Mouse (Mus musculus): Measurements from ENCODE around the gene Lmx1b. TPM values are rescaled to one million over a fixed set of nuclear protein-coding genes. Genes with fewer than 3 reads are reported as not detected.
A peak's percentile ranks its signal among the peaks of the same experiment; 100 is the strongest.

Gene Lmx1b
- polyA plus RNA-seq, 1 experiment from 2014 or later, result 1.6 TPM

GRCm38 (mm10) chr2:33544781-33545566, 95.3 kb downstream of the Lmx1b start:
- ATAC-seq (ENCODE audit: insufficient read depth, low FRiP score, low TSS enrichment) (no peak), DNase-seq (ENCODE audit: low spot score) (no peak)
- peak overlapping the region; percentile 44 for H3K9ac ChIP-seq (ENCODE audit: low read length)
- peak overlapping the region; percentile 51 for H3K4me3 ChIP-seq (ENCODE audit: low read depth, low read length)
- H3K4me2 ChIP-seq (ENCODE audit: low read depth), result peak overlapping the region; percentile 89
- peaks cover 22% of the 10 kb centered on the region for H3K27me3 ChIP-seq (ENCODE audit: control insufficient read depth, insufficient read depth, low read length)
- H3K36me3 ChIP-seq (ENCODE audit: control insufficient read depth, insufficient read depth, low read length), result no peaks in the 10 kb centered on the region
- H3K9me3 ChIP-seq (ENCODE audit: control insufficient read depth, low read length), result no peaks in the 10 kb centered on the region
- no peak overlapping the region for H3K27ac ChIP-seq (ENCODE audit: low read depth, low read length)
- H3K4me1 ChIP-seq (ENCODE audit: control insufficient read depth, insufficient read depth, low read length), result peaks cover 15% of the 10 kb centered on the region
- WGBS, result 18% methylated on average over 16 of the region's 16 CpGs

DNA sequence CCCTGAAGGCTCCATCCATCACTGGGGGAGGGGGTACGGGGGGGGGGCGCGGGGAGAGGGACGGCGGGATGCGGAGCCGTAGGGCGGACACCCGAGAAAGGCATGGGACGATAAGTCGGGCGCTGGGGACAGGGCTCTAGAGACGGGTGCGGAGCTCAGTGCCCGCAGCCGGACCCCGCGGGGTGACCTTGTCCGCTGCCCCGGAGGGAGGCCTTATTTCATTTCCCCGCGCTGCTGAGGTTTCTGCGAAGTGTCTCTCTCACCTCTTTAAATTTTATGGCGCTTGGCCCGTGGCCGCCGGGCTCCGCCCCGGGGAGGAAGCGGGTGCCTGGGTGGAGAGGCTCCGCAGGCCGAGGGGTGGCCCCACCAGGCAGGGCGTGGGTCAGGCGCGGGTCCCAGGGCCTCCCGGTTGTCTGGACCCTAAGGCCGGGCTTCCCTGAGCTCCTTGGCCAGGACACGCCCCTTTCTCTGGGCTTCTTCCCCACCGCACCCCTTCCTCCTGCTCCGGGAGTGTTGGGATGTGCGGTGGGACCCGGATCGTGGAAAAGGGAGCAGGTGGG, 96.0 kb downstream of the Lmx1b start:
- Histone ChIP-seq H3K27ac (ENCODE audit: low read depth, low read length) (peak overlapping the region; percentile 56; the same call in 1 of the 2 replicates), H3K4me1 (ENCODE audit: control insufficient read depth, insufficient read depth, low read length) (peaks cover 15% of the 10 kb centered on the region), H3K36me3 (ENCODE audit: control insufficient read depth, insufficient read depth, low read length) (no peaks in the 10 kb centered on the region), H3K4me2 (ENCODE audit: low read depth) (peak overlapping the region; percentile 89), H3K9ac (ENCODE audit: low read length) (peak overlapping the region; percentile 44), H3K27me3 (ENCODE audit: control insufficient read depth, insufficient read depth, low read length) (peaks cover 22% of the 10 kb centered on the region), H3K4me3 (ENCODE audit: low read depth, low read length) (peak overlapping the region; percentile 51), H3K9me3 (ENCODE audit: control insufficient read depth, low read length) (no peaks in the 10 kb centered on the region)
- DNase-seq (ENCODE audit: low spot score) (peak; percentile 24), ATAC-seq (ENCODE audit: insufficient read depth, low FRiP score, low TSS enrichment) (peak; percentile 31; the same call in 1 of the 2 replicates)
- whole genome bisulfite sequencing, result under 1% methylated on average over 40 of the region's 43 CpGs

DNA sequence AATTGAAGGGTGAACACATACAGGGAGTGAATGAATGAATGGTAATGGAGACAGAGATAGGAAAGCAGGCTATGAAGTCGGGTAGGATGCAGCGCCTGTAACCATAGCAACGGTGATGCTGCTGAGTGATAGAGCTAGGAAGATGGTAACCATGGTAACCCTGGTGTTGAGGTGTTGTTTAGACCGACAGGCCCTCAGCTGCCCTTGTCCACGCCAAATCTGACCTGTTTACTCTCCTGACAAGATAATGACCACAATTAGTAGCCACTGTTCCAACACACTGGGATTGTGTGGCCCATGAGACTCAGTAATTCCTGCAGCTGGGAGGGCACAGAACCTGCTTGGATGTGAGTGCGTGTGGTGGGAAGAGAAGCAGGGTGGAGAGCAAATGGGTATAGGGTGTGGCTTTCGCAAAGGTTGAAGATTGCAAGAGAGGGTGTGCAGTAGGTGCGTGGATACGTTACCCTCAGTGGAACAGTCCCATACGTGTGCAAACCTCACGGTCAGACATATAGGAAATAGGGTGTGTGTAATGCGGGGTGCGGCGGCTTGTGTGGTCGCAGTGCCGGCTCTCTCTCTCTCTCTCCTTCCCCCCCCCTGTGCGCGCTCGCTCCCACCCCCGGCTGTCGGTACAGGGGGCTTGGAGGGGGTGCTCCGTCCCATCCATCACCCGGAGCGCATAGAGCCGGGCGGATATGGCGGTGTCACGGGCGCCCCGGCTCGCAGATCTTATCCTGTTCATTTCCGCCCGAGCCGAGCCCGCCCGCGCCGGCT, 96.7 kb downstream of the Lmx1b start:
- Histone ChIP-seq H3K4me3 (ENCODE audit: low read depth, low read length) (peak overlapping the region; percentile 51), H3K9me3 (ENCODE audit: control insufficient read depth, low read length) (no peaks in the 10 kb centered on the region), H3K27ac (ENCODE audit: low read depth, low read length) (peak overlapping the region; percentile 56; the same call in 1 of the 2 replicates), H3K4me1 (ENCODE audit: control insufficient read depth, insufficient read depth, low read length) (peaks cover 15% of the 10 kb centered on the region), H3K9ac (ENCODE audit: low read length) (peak overlapping the region; percentile 44), H3K4me2 (ENCODE audit: low read depth) (peak overlapping the region; percentile 89), H3K27me3 (ENCODE audit: control insufficient read depth, insufficient read depth, low read length) (peaks cover 22% of the 10 kb centered on the region), H3K36me3 (ENCODE audit: control insufficient read depth, insufficient read depth, low read length) (no peaks in the 10 kb centered on the region)
- ATAC-seq (ENCODE audit: insufficient read depth, low FRiP score, low TSS enrichment), result peak; percentile 78
- 2% methylated on average over 36 of the region's 38 CpGs for WGBS
- peak; percentile 77 for DNase-seq (ENCODE audit: low spot score)

- peaks cover 15% of the 10 kb centered on the region for H3K4me1 ChIP-seq (ENCODE audit: control insufficient read depth, insufficient read depth, low read length)
- no peaks in the 10 kb centered on the region for H3K36me3 ChIP-seq (ENCODE audit: control insufficient read depth, insufficient read depth, low read length)
- ATAC-seq (ENCODE audit: insufficient read depth, low FRiP score, low TSS enrichment) (no peak), DNase-seq (ENCODE audit: low spot score) (peak; percentile 70)
- H3K9me3 ChIP-seq (ENCODE audit: control insufficient read depth, low read length), result no peaks in the 10 kb centered on the region
- H3K4me3 ChIP-seq (ENCODE audit: low read depth, low read length), result no peak overlapping the region; the same call in 1 of the 2 replicates
- no peak overlapping the region for H3K9ac ChIP-seq (ENCODE audit: low read length)
- peaks cover 22% of the 10 kb centered on the region for H3K27me3 ChIP-seq (ENCODE audit: control insufficient read depth, insufficient read depth, low read length)
- peak overlapping the region; percentile 89 for H3K4me2 ChIP-seq (ENCODE audit: low read depth)
- H3K27ac ChIP-seq (ENCODE audit: low read depth, low read length), result no peak overlapping the region
- 5% methylated on average over 11 of the region's 11 CpGs for WGBS
Measured at GRCm38 (mm10) chr2:33542696-33543428, 97.4 kb downstream of the Lmx1b start.

- Histone ChIP-seq H3K9me3 (ENCODE audit: control insufficient read depth, low read length) (peaks cover 4% of the 10 kb centered on the region; the same call in 1 of the 2 replicates), H3K27me3 (ENCODE audit: control insufficient read depth, insufficient read depth, low read length) (no peaks in the 10 kb centered on the region), H3K36me3 (ENCODE audit: control insufficient read depth, insufficient read depth, low read length) (no peaks in the 10 kb centered on the region), H3K4me1 (ENCODE audit: control insufficient read depth, insufficient read depth, low read length) (no peaks in the 10 kb centered on the region), H3K4me3 (ENCODE audit: low read depth, low read length) (no peak overlapping the region), H3K4me2 (ENCODE audit: low read depth) (no peak overlapping the region), H3K9ac (ENCODE audit: low read length) (no peak overlapping the region), H3K27ac (ENCODE audit: low read depth, low read length) (no peak overlapping the region)
- 78% methylated on average over 5 of the region's 5 CpGs for WGBS
- ATAC-seq (ENCODE audit: insufficient read depth, low FRiP score, low TSS enrichment) (no peak), DNase-seq (ENCODE audit: low spot score) (no peak)
Measured at GRCm38 (mm10) chr2:33525274-33526055, 114.8 kb downstream of the Lmx1b start.

- Histone ChIP-seq H3K27ac (ENCODE audit: low read depth, low read length) (no peak overlapping the region), H3K27me3 (ENCODE audit: control insufficient read depth, insufficient read depth, low read length) (no peaks in the 10 kb centered on the region), H3K9me3 (ENCODE audit: control insufficient read depth, low read length) (no peaks in the 10 kb centered on the region), H3K36me3 (ENCODE audit: control insufficient read depth, insufficient read depth, low read length) (no peaks in the 10 kb centered on the region), H3K4me2 (ENCODE audit: low read depth) (no peak overlapping the region), H3K4me3 (ENCODE audit: low read depth, low read length) (no peak overlapping the region), H3K4me1 (ENCODE audit: control insufficient read depth, insufficient read depth, low read length) (0 out of 2 replicates have a peak, but pooled peaks cover 3% of the 10 kb centered on the region), H3K9ac (ENCODE audit: low read length) (no peak overlapping the region; the same call in 1 of the 2 replicates)
- 48% methylated on average over 19 of the region's 19 CpGs for WGBS
- no peak for ATAC-seq (ENCODE audit: insufficient read depth, low FRiP score, low TSS enrichment)
- no peak for DNase-seq (ENCODE audit: low spot score)
Measured at GRCm38 (mm10) chr2:33515856-33516255, 124.5 kb downstream of the Lmx1b start.

- Histone ChIP-seq H3K27ac (ENCODE audit: low read depth, low read length) (no peak overlapping the region), H3K9me3 (ENCODE audit: control insufficient read depth, low read length) (no peaks in the 10 kb centered on the region), H3K27me3 (ENCODE audit: control insufficient read depth, insufficient read depth, low read length) (no peaks in the 10 kb centered on the region), H3K4me3 (ENCODE audit: low read depth, low read length) (no peak overlapping the region), H3K9ac (ENCODE audit: low read length) (no peak overlapping the region; the same call in 1 of the 2 replicates), H3K4me1 (ENCODE audit: control insufficient read depth, insufficient read depth, low read length) (0 out of 2 replicates have a peak, but pooled peaks cover 3% of the 10 kb centered on the region), H3K4me2 (ENCODE audit: low read depth) (no peak overlapping the region), H3K36me3 (ENCODE audit: control insufficient read depth, insufficient read depth, low read length) (no peaks in the 10 kb centered on the region)
- no peak for DNase-seq (ENCODE audit: low spot score)
- no peak for ATAC-seq (ENCODE audit: insufficient read depth, low FRiP score, low TSS enrichment)
- 68% methylated on average over 8 of the region's 8 CpGs for WGBS
Measured at GRCm38 (mm10) chr2:33515431-33515830, 124.9 kb downstream of the Lmx1b start.

Data from neural tube, embryonic 11.5 days (tissue).